Mouse (Mus musculus): Measurements from ENCODE around the gene Ccdc149. TPM values are rescaled to one million over a fixed set of nuclear protein-coding genes. Genes with fewer than 3 reads are reported as not detected.

Gene Ccdc149
- polyA plus RNA-seq, 1 experiment, result 1.9 TPM

GRCm38 (mm10) chr5:52364521-52364920 lies 106.8 kb downstream of the Ccdc149 start:
- Histone ChIP-seq H3K36me3 (ENCODE audit: control insufficient read depth, insufficient read depth, low read length) (no peaks in the 10 kb centered on the region), H3K4me3 (ENCODE audit: low read depth, low read length) (peak overlapping the region; percentile 8; the same call in 1 of the 2 replicates), H3K27me3 (ENCODE audit: control insufficient read depth, insufficient read depth, low read length) (peaks cover 4% of the 10 kb centered on the region; the same call in 1 of the 2 replicates), H3K4me1 (ENCODE audit: control insufficient read depth, insufficient read depth, insufficient read length, low read length) (peaks cover 11% of the 10 kb centered on the region), H3K27ac (ENCODE audit: insufficient read depth, low read depth, low read length) (no peak overlapping the region)
- 82% methylated on average over 5 of the region's 5 CpGs for WGBS
- no peak for TF ChIP-seq CTCF (IDR thresholded peaks at IDR 0.05; ENCODE audit: extremely low read depth, insufficient read length, insufficient replicate concordance, low read depth, low read length)

GRCm38 (mm10) chr5:52363468-52364150 lies 107.7 kb downstream of the Ccdc149 start, which contains the start of gene Sod3:
Sod3 (plus strand) TSS chr5:52363791.
- WGBS, result 51% methylated on average over 11 of the region's 11 CpGs
- Histone ChIP-seq H3K4me1 (ENCODE audit: control insufficient read depth, insufficient read depth, insufficient read length, low read length) (peaks cover 11% of the 10 kb centered on the region), H3K27me3 (ENCODE audit: control insufficient read depth, insufficient read depth, low read length) (peaks cover 3% of the 10 kb centered on the region; the same call in 1 of the 2 replicates), H3K27ac (ENCODE audit: insufficient read depth, low read depth, low read length) (peak within 1 kb of the TSS; percentile 49), H3K4me3 (ENCODE audit: low read depth, low read length) (peak within 1 kb of the TSS; percentile 44), H3K36me3 (ENCODE audit: control insufficient read depth, insufficient read depth, low read length) (no peaks in the 10 kb centered on the region)
- TF ChIP-seq POLR2A (IDR thresholded peaks at IDR 0.05; ENCODE audit: low read depth, low read length) (no peak; the same call in 1 of the 2 replicates), CTCF (IDR thresholded peaks at IDR 0.05; ENCODE audit: extremely low read depth, insufficient read length, insufficient replicate concordance, low read depth, low read length) (no peak)

- no peak overlapping the region for H3K27ac ChIP-seq (ENCODE audit: insufficient read depth, low read depth, low read length)
- WGBS, result 86% methylated on average over 6 of the region's 6 CpGs
- TF ChIP-seq CTCF (IDR thresholded peaks at IDR 0.05; ENCODE audit: extremely low read depth, insufficient read length, insufficient replicate concordance, low read depth, low read length) (no peak), POLR2A (IDR thresholded peaks at IDR 0.05; ENCODE audit: low read depth, low read length) (no peak)
- peaks cover 10% of the 10 kb centered on the region for H3K4me1 ChIP-seq (ENCODE audit: control insufficient read depth, insufficient read depth, insufficient read length, low read length)
- no peaks in the 10 kb centered on the region for H3K27me3 ChIP-seq (ENCODE audit: control insufficient read depth, insufficient read depth, low read length)
- no peak overlapping the region for H3K4me3 ChIP-seq (ENCODE audit: low read depth, low read length)
- no peaks in the 10 kb centered on the region for H3K36me3 ChIP-seq (ENCODE audit: control insufficient read depth, insufficient read depth, low read length)
Observed at GRCm38 (mm10) chr5:52362776-52363467, 108.4 kb downstream of the Ccdc149 start.

- no peak for TF ChIP-seq CTCF (IDR thresholded peaks at IDR 0.05; ENCODE audit: extremely low read depth, insufficient read length, insufficient replicate concordance, low read depth, low read length)
- no peak for TF ChIP-seq POLR2A (IDR thresholded peaks at IDR 0.05; ENCODE audit: low read depth, low read length)
- H3K4me1 ChIP-seq (ENCODE audit: control insufficient read depth, insufficient read depth, insufficient read length, low read length), result peaks cover 18% of the 10 kb centered on the region
- peak overlapping the region; percentile 37 for H3K4me3 ChIP-seq (ENCODE audit: low read depth, low read length)
- H3K36me3 ChIP-seq (ENCODE audit: control insufficient read depth, insufficient read depth, low read length), result no peaks in the 10 kb centered on the region
- 21% methylated on average over 21 of the region's 21 CpGs for WGBS
- peak overlapping the region; percentile 93 for H3K27ac ChIP-seq (ENCODE audit: insufficient read depth, low read depth, low read length)
- H3K27me3 ChIP-seq (ENCODE audit: control insufficient read depth, insufficient read depth, low read length), result no peaks in the 10 kb centered on the region
Observed at GRCm38 (mm10) chr5:52360286-52361049, 110.9 kb downstream of the Ccdc149 start.

- Histone ChIP-seq H3K4me3 (ENCODE audit: low read depth, low read length) (no peak overlapping the region), H3K27ac (ENCODE audit: insufficient read depth, low read depth, low read length) (no peak overlapping the region), H3K36me3 (ENCODE audit: control insufficient read depth, insufficient read depth, low read length) (no peaks in the 10 kb centered on the region), H3K4me1 (ENCODE audit: control insufficient read depth, insufficient read depth, insufficient read length, low read length) (peaks cover 20% of the 10 kb centered on the region), H3K27me3 (ENCODE audit: control insufficient read depth, insufficient read depth, low read length) (no peaks in the 10 kb centered on the region)
- 50% methylated on average over 6 of the region's 6 CpGs for WGBS
- TF ChIP-seq POLR2A (IDR thresholded peaks at IDR 0.05; ENCODE audit: low read depth, low read length) (no peak), CTCF (IDR thresholded peaks at IDR 0.05; ENCODE audit: extremely low read depth, insufficient read length, insufficient replicate concordance, low read depth, low read length) (no peak)
Observed at GRCm38 (mm10) chr5:52358120-52358519, 113.2 kb downstream of the Ccdc149 start.

GRCm38 (mm10) chr5:52357175-52357754 lies 114.1 kb downstream of the Ccdc149 start:
- Histone ChIP-seq H3K4me3 (ENCODE audit: low read depth, low read length) (no peak overlapping the region), H3K36me3 (ENCODE audit: control insufficient read depth, insufficient read depth, low read length) (no peaks in the 10 kb centered on the region), H3K27ac (ENCODE audit: insufficient read depth, low read depth, low read length) (no peak overlapping the region; the same call in 1 of the 2 replicates), H3K4me1 (ENCODE audit: control insufficient read depth, insufficient read depth, insufficient read length, low read length) (peaks cover 20% of the 10 kb centered on the region), H3K27me3 (ENCODE audit: control insufficient read depth, insufficient read depth, low read length) (no peaks in the 10 kb centered on the region)
- TF ChIP-seq POLR2A (IDR thresholded peaks at IDR 0.05; ENCODE audit: low read depth, low read length), result no peak
- TF ChIP-seq CTCF (IDR thresholded peaks at IDR 0.05; ENCODE audit: extremely low read depth, insufficient read length, insufficient replicate concordance, low read depth, low read length), result no peak
- WGBS, result 27% methylated on average over 9 of the region's 9 CpGs

Data from small intestine, adult 2 months (tissue).